Mouse (Mus musculus): ENCODE measurements around the gene Samd15. TPM values are rescaled to one million over a fixed set of nuclear protein-coding genes. Genes with fewer than 3 reads are reported as not detected.
A peak's percentile ranks its signal among the peaks of the same experiment; 100 is the strongest.
"Not testable (repeated sequence)": the region's sequence is repeated elsewhere in the genome, so short reads cannot be mapped to it uniquely, and the experiment has no call there.

The Samd15 gene
- polyA plus RNA-seq, 1 experiment: not detected

DNA sequence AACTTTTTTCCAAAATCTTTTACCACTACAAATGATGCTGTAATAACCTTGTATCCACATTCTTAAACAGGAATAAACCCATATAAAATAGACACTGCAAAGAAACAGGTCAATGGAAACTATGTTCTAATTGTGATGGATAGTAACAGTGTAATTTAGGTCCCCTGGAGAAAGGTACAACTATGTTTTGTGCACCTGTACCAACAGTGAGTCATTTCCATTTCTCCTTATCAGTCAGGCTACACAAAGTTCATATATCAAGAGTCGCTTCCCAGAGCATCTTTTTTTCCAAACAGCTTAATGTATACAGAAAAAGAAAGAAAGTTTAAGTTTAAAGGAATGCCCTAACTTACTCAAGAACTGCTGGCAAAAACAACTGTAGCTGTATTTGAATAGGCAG lies 4.5 kb upstream of the Samd15 start:
- no peak overlapping the region for H3K27ac ChIP-seq (ENCODE audit: insufficient read depth, low read depth, low read length)
- H3K4me3 ChIP-seq (ENCODE audit: insufficient read depth, low read depth, low read length): no peak overlapping the region
- no peak for TF ChIP-seq CTCF (IDR thresholded peaks at IDR 0.05; ENCODE audit: insufficient read depth, low read depth, low read length)
- peaks cover 5% of the 10 kb centered on the region; the same call in 1 of the 2 replicates for H3K4me1 ChIP-seq (ENCODE audit: control insufficient read depth, insufficient read depth, low read length)
- WGBS: 92% methylated on average over 1 of the region's 1 CpGs

DNA sequence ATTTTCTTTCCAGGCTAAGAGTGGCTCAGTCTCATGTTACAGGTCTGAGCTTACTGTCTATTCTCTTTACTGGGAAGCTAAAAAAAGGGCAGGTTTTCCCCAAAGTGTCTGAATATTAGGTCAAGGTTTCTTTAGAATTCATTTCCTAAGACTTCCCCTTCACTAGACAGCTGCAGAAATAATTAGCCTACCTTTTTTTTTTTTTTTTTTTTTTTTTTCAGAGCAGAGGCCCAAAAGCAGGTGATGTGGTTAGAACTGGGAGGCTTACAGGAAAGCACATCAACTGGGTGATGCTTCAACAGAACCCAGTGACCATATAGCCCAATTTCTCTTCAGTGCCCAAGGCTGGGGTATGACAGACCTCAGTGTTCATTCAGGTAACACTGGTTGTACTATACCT lies 3.2 kb upstream of the Samd15 start:
- Histone ChIP-seq H3K4me1 (ENCODE audit: control insufficient read depth, insufficient read depth, low read length) (peaks cover 5% of the 10 kb centered on the region; the same call in 1 of the 2 replicates), H3K27ac (ENCODE audit: insufficient read depth, low read depth, low read length) (no peak overlapping the region), H3K4me3 (ENCODE audit: insufficient read depth, low read depth, low read length) (no peak overlapping the region)
- TF ChIP-seq CTCF (IDR thresholded peaks at IDR 0.05; ENCODE audit: insufficient read depth, low read depth, low read length): no peak
- no peak for TF ChIP-seq POLR2A (IDR thresholded peaks at IDR 0.05; ENCODE audit: insufficient read depth, low read depth, low read length)

DNA sequence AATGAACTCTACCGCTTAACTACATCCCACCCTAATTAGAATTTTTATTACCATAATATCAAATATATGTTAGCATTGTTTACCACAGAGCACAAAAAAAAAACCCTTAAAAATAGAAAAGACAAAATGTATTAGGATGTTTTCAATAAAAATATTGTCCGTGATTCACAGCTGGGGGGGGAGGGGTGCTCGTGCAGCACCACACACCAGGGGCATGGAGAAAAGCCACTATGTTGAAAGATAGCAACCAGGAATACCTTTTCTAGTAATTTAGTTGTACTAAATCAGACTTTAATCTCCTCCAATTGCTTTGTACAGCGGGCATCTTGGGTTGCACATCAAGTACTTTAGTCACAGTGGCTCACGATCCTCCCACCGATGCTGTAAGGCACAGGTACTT lies 731 bp upstream of the Samd15 start:
- TF ChIP-seq POLR2A (IDR thresholded peaks at IDR 0.05; ENCODE audit: insufficient read depth, low read depth, low read length): no peak
- TF ChIP-seq CTCF (IDR thresholded peaks at IDR 0.05; ENCODE audit: insufficient read depth, low read depth, low read length): no peak
- Histone ChIP-seq H3K27ac (ENCODE audit: insufficient read depth, low read depth, low read length) (no peak overlapping the region), H3K4me1 (ENCODE audit: control insufficient read depth, insufficient read depth, low read length) (peaks cover 5% of the 10 kb centered on the region; the same call in 1 of the 2 replicates), H3K4me3 (ENCODE audit: insufficient read depth, low read depth, low read length) (no peak overlapping the region)
- 26% methylated on average over 6 of the region's 6 CpGs for WGBS

DNA sequence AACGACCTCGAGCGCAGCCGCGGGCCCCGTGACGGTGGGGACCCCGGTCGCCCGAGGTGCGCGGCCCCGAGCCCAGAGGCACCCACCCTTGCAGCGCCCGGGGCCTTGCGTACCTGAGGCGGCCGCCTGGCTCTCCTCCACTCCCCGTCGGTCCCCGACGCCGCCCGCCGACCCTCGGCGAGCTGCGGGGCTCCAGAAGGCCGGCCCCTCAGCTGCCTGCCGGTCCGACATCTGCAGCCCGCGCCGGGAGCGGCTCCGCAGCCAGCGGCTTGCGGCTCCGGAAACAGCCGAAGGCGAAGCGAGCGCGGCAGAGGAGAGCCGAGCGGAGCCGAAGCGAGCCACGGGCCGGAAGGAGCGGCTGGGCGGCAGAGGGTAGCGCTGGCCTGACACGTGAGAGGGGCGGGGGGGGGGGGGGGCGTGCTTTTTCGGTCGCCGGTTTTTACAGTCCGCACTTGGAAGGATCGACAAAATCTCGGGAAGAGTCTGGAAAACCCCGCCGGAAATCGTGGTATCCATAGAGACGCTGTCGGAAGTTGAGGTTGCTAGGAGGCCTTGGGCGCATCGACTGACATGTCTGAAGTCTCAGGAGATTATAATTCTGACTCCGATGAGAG lies 557 bp downstream of the Samd15 start, which contains the start of gene Tmed8:
Gene Tmed8, minus strand, starts transcription at position 482 of the 614 bp plus-strand sequence.
- under 1% methylated on average over 55 of the region's 70 CpGs for WGBS
- Histone ChIP-seq H3K27ac (ENCODE audit: insufficient read depth, low read depth, low read length) (peak within 1 kb of the TSS; percentile 60), H3K4me1 (ENCODE audit: control insufficient read depth, insufficient read depth, low read length) (peaks cover 5% of the 10 kb centered on the region; the same call in 1 of the 2 replicates), H3K4me3 (ENCODE audit: insufficient read depth, low read depth, low read length) (peak within 1 kb of the TSS; percentile 85)
- TF ChIP-seq CTCF (IDR thresholded peaks at IDR 0.05; ENCODE audit: insufficient read depth, low read depth, low read length) (no peak), POLR2A (IDR thresholded peaks at IDR 0.05; ENCODE audit: insufficient read depth, low read depth, low read length) (peak; percentile 49; the same call in 1 of the 2 replicates)

DNA sequence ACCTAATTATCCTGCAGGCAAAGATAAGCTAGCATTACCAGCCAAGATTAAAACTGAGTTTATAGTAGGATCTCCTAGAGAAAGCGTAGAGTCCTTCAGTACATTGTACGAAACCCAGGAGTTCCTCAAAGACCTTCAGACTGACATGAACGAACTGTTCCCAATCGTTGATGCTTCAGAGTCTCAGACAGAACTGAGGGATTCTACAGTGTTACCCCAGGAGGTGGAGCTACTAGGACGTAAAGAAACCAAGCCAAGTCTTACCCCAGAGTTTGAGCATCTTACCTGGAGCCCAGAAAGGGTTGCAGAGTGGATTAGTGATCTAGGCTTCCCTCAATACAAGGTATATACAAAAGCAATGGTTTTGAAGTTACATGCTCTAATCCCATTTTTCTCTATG lies 2.2 kb downstream of the Samd15 start:
- Histone ChIP-seq H3K27ac (ENCODE audit: insufficient read depth, low read depth, low read length) (no peak overlapping the region), H3K4me3 (ENCODE audit: insufficient read depth, low read depth, low read length) (no peak overlapping the region), H3K4me1 (ENCODE audit: control insufficient read depth, insufficient read depth, low read length) (peaks cover 5% of the 10 kb centered on the region; the same call in 1 of the 2 replicates)
- TF ChIP-seq POLR2A (IDR thresholded peaks at IDR 0.05; ENCODE audit: insufficient read depth, low read depth, low read length) (no peak), CTCF (IDR thresholded peaks at IDR 0.05; ENCODE audit: insufficient read depth, low read depth, low read length) (no peak)
- 68% methylated on average over 5 of the region's 5 CpGs for WGBS

DNA sequence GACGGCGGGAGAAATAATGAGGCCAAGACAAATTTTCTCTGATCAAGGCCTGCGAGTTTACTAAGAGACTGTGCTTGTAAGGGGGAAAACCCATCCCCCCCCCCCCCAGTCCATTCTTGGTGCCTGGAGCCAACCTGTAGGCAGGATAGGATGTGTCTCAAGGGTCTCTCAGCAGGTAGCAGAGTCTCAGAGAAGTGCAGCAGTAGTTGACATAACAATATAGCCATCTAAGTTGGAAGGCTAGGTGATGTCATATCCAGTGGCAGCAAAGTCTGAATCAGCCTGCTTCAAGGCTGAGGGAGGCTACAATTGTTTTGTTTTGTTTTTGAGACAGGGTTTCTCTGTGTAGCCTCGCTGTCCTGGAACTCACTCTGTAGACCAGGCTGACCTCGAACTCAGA lies 6.3 kb downstream of the Samd15 start:
- 88% methylated on average over 5 of the region's 5 CpGs for WGBS
- not testable (repeated sequence) for H3K27ac ChIP-seq (ENCODE audit: insufficient read depth, low read depth, low read length); H3K4me3 ChIP-seq (ENCODE audit: insufficient read depth, low read depth, low read length); H3K4me1 ChIP-seq (ENCODE audit: control insufficient read depth, insufficient read depth, low read length)

DNA sequence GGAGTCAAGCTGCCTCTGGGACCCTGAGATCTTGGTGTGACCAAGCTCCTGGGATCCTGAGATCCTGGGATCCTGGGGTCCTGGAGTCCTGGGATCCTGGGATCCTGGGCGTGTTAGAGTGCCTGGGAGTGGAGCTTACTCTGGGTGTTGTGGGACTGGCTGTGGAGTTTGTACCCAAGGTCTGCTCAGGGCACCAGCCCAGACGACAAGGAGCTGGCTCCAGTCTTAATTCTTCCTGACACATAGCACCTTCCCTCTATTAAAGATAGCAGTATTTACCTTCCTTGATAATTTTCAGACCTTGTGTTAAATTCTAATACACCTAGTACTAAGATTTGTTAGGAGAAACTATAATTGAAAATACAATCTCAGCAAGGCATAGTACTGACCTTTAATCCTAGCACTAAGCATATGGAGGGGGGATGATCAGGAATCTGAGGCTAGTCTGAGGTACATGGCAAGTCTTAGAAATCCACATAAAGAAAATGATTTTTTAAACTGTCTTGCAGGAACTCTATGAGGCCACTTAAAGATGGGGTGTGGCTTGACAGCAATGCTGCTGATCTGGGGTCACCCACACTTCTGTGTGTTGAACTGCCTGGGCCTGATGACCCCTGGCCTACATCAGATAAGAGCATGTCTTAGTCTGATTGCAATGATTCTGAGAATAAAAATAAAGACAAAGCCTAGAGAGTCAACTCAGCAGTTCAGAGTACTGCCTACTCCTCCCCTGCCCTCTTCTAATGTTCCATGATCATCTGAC lies 13.5 kb downstream of the Samd15 start:
- TF ChIP-seq CTCF (IDR thresholded peaks at IDR 0.05; ENCODE audit: insufficient read depth, low read depth, low read length) (no peak), POLR2A (IDR thresholded peaks at IDR 0.05; ENCODE audit: insufficient read depth, low read depth, low read length) (no peak)
- H3K4me1 ChIP-seq (ENCODE audit: control insufficient read depth, insufficient read depth, low read length): no peaks in the 10 kb centered on the region
- 70% methylated on average over 2 of the region's 2 CpGs for WGBS
- no peak overlapping the region for H3K27ac ChIP-seq (ENCODE audit: insufficient read depth, low read depth, low read length)
- no peak overlapping the region for H3K4me3 ChIP-seq (ENCODE audit: insufficient read depth, low read depth, low read length)

DNA sequence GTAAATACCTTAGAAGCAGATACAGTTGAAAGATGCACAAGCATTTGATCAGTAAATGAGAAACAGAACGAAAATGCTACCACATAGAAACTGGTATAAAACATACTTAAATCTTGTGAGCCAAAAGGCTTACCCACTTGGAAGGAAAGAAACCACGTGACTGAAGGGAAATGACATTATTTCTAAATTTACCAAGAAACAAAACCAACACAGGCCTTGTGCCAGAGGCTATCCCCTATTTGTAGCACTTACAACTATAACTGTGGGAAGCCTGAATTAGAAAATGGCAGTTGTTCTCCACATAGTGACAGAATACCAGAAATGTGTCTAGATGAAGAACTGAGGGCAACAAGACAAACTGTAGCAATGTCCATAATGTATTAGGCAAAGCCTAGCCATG lies 16.5 kb downstream of the Samd15 start:
- TF ChIP-seq CTCF (IDR thresholded peaks at IDR 0.05; ENCODE audit: insufficient read depth, low read depth, low read length) (no peak), POLR2A (IDR thresholded peaks at IDR 0.05; ENCODE audit: insufficient read depth, low read depth, low read length) (no peak)
- Histone ChIP-seq H3K4me3 (ENCODE audit: insufficient read depth, low read depth, low read length) (no peak overlapping the region), H3K27ac (ENCODE audit: insufficient read depth, low read depth, low read length) (no peak overlapping the region), H3K4me1 (ENCODE audit: control insufficient read depth, insufficient read depth, low read length) (no peaks in the 10 kb centered on the region)
- WGBS: 61% methylated on average over 2 of the region's 2 CpGs

DNA sequence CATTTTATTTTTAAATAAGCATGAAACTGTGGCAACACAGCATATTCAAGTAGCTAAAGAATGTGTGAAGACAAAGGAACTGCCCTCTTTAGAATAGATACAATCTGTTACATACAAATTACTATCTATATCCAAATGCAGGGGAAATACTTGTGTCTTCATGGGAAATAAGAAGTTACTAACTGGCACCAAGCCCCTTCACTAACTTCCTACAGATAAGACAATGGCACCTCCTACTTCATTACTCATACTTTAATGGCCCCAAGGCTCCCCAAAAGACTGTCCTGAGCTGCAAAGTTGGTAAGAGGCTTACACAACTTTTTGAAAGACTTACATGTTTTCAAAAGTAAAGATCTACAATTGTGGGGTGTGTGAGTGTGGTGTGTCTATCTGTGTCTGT lies 18.1 kb downstream of the Samd15 start:
- no peak overlapping the region for H3K27ac ChIP-seq (ENCODE audit: insufficient read depth, low read depth, low read length)
- H3K4me3 ChIP-seq (ENCODE audit: insufficient read depth, low read depth, low read length): no peak overlapping the region
- no peaks in the 10 kb centered on the region for H3K4me1 ChIP-seq (ENCODE audit: control insufficient read depth, insufficient read depth, low read length)
- TF ChIP-seq CTCF (IDR thresholded peaks at IDR 0.05; ENCODE audit: insufficient read depth, low read depth, low read length) (no peak), POLR2A (IDR thresholded peaks at IDR 0.05; ENCODE audit: insufficient read depth, low read depth, low read length) (no peak)
